Mouse (Mus musculus) CD4-positive naive resting alpha-beta T cell, adult 57 days (primary cell): ENCODE data around the gene Mapre3. TPM values are rescaled to one million over a fixed set of nuclear protein-coding genes. Genes with fewer than 3 reads are reported as not detected.

Experiments
- total RNA-seq: library from RNA; stranded (reverse); gene quantifications from one replicate; pipeline ENCODE4 v1.2.4, GENCODE M21; 2023

Mapre3 gene
- total RNA-seq = 11.9 TPM

GRCm38 (mm10) chr5:30814424-30815119, at the start of gene Mapre3:
Mapre3 (plus strand) TSS chr5:30814641.

GRCm38 (mm10) chr5:30867712-30868111, 53.3 kb downstream of the Mapre3 start, which contains the start of gene Tmem214:
Tmem214 (plus strand) TSS chr5:30868012.

GRCm38 (mm10) chr5:30888337-30889087, 74.1 kb downstream of the Mapre3 start, which contains the start of gene Agbl5:
Agbl5 (plus strand) TSS chr5:30888694.

GRCm38 (mm10) chr5:30907413-30908059, 93.1 kb downstream of the Mapre3 start, which contains the start of gene Ost4:
Ost4 (minus strand) TSS chr5:30907788.

GRCm38 (mm10) chr5:30913060-30913841, 98.8 kb downstream of the Mapre3 start, which contains the start of gene Emilin1:
Emilin1 (plus strand) TSS chr5:30913402.

Other genes starting within 250 kb of the Mapre3 start
- gene Kcnk3, start 226.5 kb upstream of the Mapre3 start, total RNA-seq = not detected
- gene Slc35f6, start 166.7 kb upstream of the Mapre3 start, total RNA-seq = 41.8 TPM
- 120 TPM for gene Cenpa, start 147.9 kb upstream of the Mapre3 start, total RNA-seq
- gene Dpysl5, start 103.1 kb upstream of the Mapre3 start, total RNA-seq = 0.35 TPM
- gene Tmem214, start 53.4 kb downstream of the Mapre3 start, total RNA-seq = 45.9 TPM
- gene Agbl5, start 74.1 kb downstream of the Mapre3 start, total RNA-seq = 9.6 TPM
- 132 TPM for gene Ost4, start 93.1 kb downstream of the Mapre3 start, total RNA-seq
- 2.7 TPM for gene Emilin1, start 98.8 kb downstream of the Mapre3 start, total RNA-seq
- 17.7 TPM for gene Khk, start 106.8 kb downstream of the Mapre3 start, total RNA-seq
- gene Cgref1, start 130.9 kb downstream of the Mapre3 start, total RNA-seq = not detected
- 177 TPM for gene Preb, start 145.7 kb downstream of the Mapre3 start, total RNA-seq
- gene Tcf23, start 154.0 kb downstream of the Mapre3 start, total RNA-seq = not detected
- gene Atraid, start 233.7 kb downstream of the Mapre3 start, total RNA-seq = 33.8 TPM
- gene Slc5a6, start 234.3 kb downstream of the Mapre3 start, total RNA-seq = 11.6 TPM
- 43.7 TPM for gene Cad, start 240.1 kb downstream of the Mapre3 start, total RNA-seq